Mouse (Mus musculus) neural tube, embryonic 13.5 days (tissue): ENCODE data around the gene Trem3. TPM values are rescaled to one million over a fixed set of nuclear protein-coding genes. Genes with fewer than 3 reads are reported as not detected.

Source experiments
- ATAC-seq: fragments of 200-750 bp; cut with Nextera tagmentation; 2 replicates; pipeline ENCODE4 v1.8.0; 2017; ENCODE audit warnings: low read depth, mild to moderate bottlenecking, moderate TSS enrichment, moderate library complexity
- H3K27ac ChIP-seq: fragments of 300-500 bp; sonication (generic); replicated peaks from 2 replicates; pipeline ENCODE4 v1.5.1; 2015; ENCODE audit warnings: moderate library complexity, mild to moderate bottlenecking, inconsistent platforms
- H3K27me3 ChIP-seq: fragments of 300-500 bp; sonication (generic); 2 replicates; pipeline ENCODE4 v1.6.1; 2015; ENCODE audit warnings: mild to moderate bottlenecking, inconsistent platforms
- H3K36me3 ChIP-seq: fragments of 300-500 bp; sonication (generic); 2 replicates; pipeline ENCODE4 v1.6.1; 2015; ENCODE audit warnings: mild to moderate bottlenecking, inconsistent platforms
- H3K4me1 ChIP-seq: fragments of 300-500 bp; sonication (generic); replicated peaks from 2 replicates; pipeline ENCODE4 v1.6.1; 2015; ENCODE audit warnings: inconsistent platforms
- H3K4me2 ChIP-seq: fragments of 300-500 bp; sonication (generic); 2 replicates; pipeline ENCODE4 v1.6.1; 2015; ENCODE audit warnings: inconsistent platforms, mild to moderate bottlenecking, moderate library complexity
- H3K4me3 ChIP-seq: fragments of 300-500 bp; sonication (generic); 2 replicates; pipeline ENCODE4 v1.5.1; 2015; ENCODE audit warnings: mild to moderate bottlenecking, inconsistent platforms
- H3K9ac ChIP-seq: fragments of 300-500 bp; sonication (generic); 2 replicates; pipeline ENCODE4 v1.6.1; 2015; ENCODE audit warnings: moderate library complexity, mild to moderate bottlenecking, inconsistent platforms
- H3K9me3 ChIP-seq: fragments of 300-500 bp; sonication (generic); 2 replicates; pipeline ENCODE4 v1.6.1; 2016; ENCODE audit warnings: inconsistent platforms
- WGBS: fragments of 180-500 bp; shearing (Covaris S2); methylation state at CpG from one replicate; pipeline ENCODE4 v1.1.7; 2015; 5-methylcytosine and 5-hydroxymethylcytosine counted together
- polyA plus RNA-seq: library from polyadenylated mRNA; unstranded; fragments of >200 nt; fragmentation: Nextera tagmentation; extraction: Ambion mirVana; gene quantifications from 2 replicates; pipeline ENCODE4 v1.2.1, GENCODE M21; 2015

Trem3 gene
- polyA plus RNA-seq, result 0.27 TPM in 1 of 2 replicates, not detected in the other

- H3K36me3 ChIP-seq, result no peaks in the 10 kb centered on the region
- ATAC-seq, result no peak
- WGBS, result 84% methylated on average over 11 of the region's 11 CpGs
- no peaks in the 10 kb centered on the region for H3K4me1 ChIP-seq
- H3K27me3 ChIP-seq, result no peaks in the 10 kb centered on the region; the same call in 1 of the 2 replicates
- no peak within 1 kb of the TSS for H3K4me2 ChIP-seq
- no peak within 1 kb of the TSS for H3K27ac ChIP-seq
- no peak within 1 kb of the TSS for H3K4me3 ChIP-seq
- no peak within 1 kb of the TSS for H3K9ac ChIP-seq
- H3K9me3 ChIP-seq, result peaks cover 2% of the 10 kb centered on the region; the same call in 1 of the 2 replicates
Observed at GRCm38 (mm10) chr17:48247221-48247928, at the start of gene Trem3. Gene Trem3, plus strand, starts transcription at chr17:48247777.

- H3K4me3 ChIP-seq, result no peak overlapping the region
- H3K9ac ChIP-seq, result no peak overlapping the region
- H3K36me3 ChIP-seq, result no peaks in the 10 kb centered on the region
- 96% methylated on average over 12 of the region's 12 CpGs for WGBS
- H3K4me1 ChIP-seq, result no peaks in the 10 kb centered on the region
- H3K27me3 ChIP-seq, result no peaks in the 10 kb centered on the region
- no peak overlapping the region for H3K27ac ChIP-seq
- H3K9me3 ChIP-seq, result 0 out of 2 replicates have a peak, but pooled peaks cover 12% of the 10 kb centered on the region
- no peak for ATAC-seq
- no peak overlapping the region for H3K4me2 ChIP-seq
Observed at GRCm38 (mm10) chr17:48203086-48203485, 44.5 kb upstream of the Trem3 start.

GRCm38 (mm10) chr17:48212596-48212995 is 35.0 kb upstream of the Trem3 start:
- Histone ChIP-seq H3K27me3 (no peaks in the 10 kb centered on the region), H3K36me3 (no peaks in the 10 kb centered on the region), H3K4me2 (no peak overlapping the region), H3K27ac (no peak overlapping the region), H3K4me3 (no peak overlapping the region), H3K9me3 (no peaks in the 10 kb centered on the region), H3K9ac (no peak overlapping the region), H3K4me1 (no peaks in the 10 kb centered on the region)
- no peak for ATAC-seq
- WGBS, result 95% methylated on average over 12 of the region's 12 CpGs

- 79% methylated on average over 5 of the region's 5 CpGs for WGBS
- ATAC-seq, result no peak
Observed at GRCm38 (mm10) chr17:48213511-48213910, 34.1 kb upstream of the Trem3 start.

GRCm38 (mm10) chr17:48215429-48215828 is 32.1 kb upstream of the Trem3 start:
- 94% methylated on average over 1 of the region's 1 CpGs for WGBS
- Histone ChIP-seq H3K4me1 (no peaks in the 10 kb centered on the region), H3K9me3 (no peaks in the 10 kb centered on the region), H3K27ac (no peak overlapping the region), H3K4me2 (no peak overlapping the region), H3K4me3 (no peak overlapping the region), H3K36me3 (no peaks in the 10 kb centered on the region), H3K9ac (no peak overlapping the region), H3K27me3 (no peaks in the 10 kb centered on the region)
- no peak for ATAC-seq

More at GRCm38 (mm10) chr17:48213511-48213910, 34.1 kb upstream of the Trem3 start:
- no peak overlapping the region for H3K4me3 ChIP-seq
- H3K27me3 ChIP-seq, result no peaks in the 10 kb centered on the region
- no peak overlapping the region for H3K4me2 ChIP-seq
- no peak overlapping the region for H3K9ac ChIP-seq
- no peaks in the 10 kb centered on the region for H3K9me3 ChIP-seq
- no peaks in the 10 kb centered on the region for H3K4me1 ChIP-seq
- H3K36me3 ChIP-seq, result no peaks in the 10 kb centered on the region
- no peak overlapping the region for H3K27ac ChIP-seq

GRCm38 (mm10) chr17:48230680-48231079 is 16.9 kb upstream of the Trem3 start:
- 90% methylated on average over 7 of the region's 7 CpGs for WGBS
- Histone ChIP-seq H3K4me3 (no peak overlapping the region), H3K9me3 (no peaks in the 10 kb centered on the region)

GRCm38 (mm10) chr17:48232518-48232917 is 15.1 kb upstream of the Trem3 start, which contains the start of gene Trem1:
Gene Trem1, plus strand, starts transcription at chr17:48232768.
- H3K4me3 ChIP-seq, result no peak within 1 kb of the TSS
- no peak for ATAC-seq
- H3K4me1 ChIP-seq, result no peaks in the 10 kb centered on the region
- WGBS, result 85% methylated on average over 6 of the region's 6 CpGs
- no peak within 1 kb of the TSS for H3K27ac ChIP-seq
- no peaks in the 10 kb centered on the region for H3K27me3 ChIP-seq
- H3K9me3 ChIP-seq, result no peaks in the 10 kb centered on the region
- no peak within 1 kb of the TSS for H3K9ac ChIP-seq
- no peak within 1 kb of the TSS for H3K4me2 ChIP-seq
- H3K36me3 ChIP-seq, result no peaks in the 10 kb centered on the region

More at GRCm38 (mm10) chr17:48230680-48231079, 16.9 kb upstream of the Trem3 start:
- H3K4me2 ChIP-seq, result no peak overlapping the region
- no peaks in the 10 kb centered on the region for H3K36me3 ChIP-seq
- no peaks in the 10 kb centered on the region for H3K4me1 ChIP-seq
- no peak overlapping the region for H3K9ac ChIP-seq
- no peak overlapping the region for H3K27ac ChIP-seq
- no peaks in the 10 kb centered on the region for H3K27me3 ChIP-seq
- ATAC-seq, result no peak

- Histone ChIP-seq H3K27me3 (no peaks in the 10 kb centered on the region), H3K9ac (no peak overlapping the region), H3K9me3 (no peaks in the 10 kb centered on the region), H3K4me3 (no peak overlapping the region), H3K4me2 (no peak overlapping the region), H3K36me3 (no peaks in the 10 kb centered on the region), H3K4me1 (no peaks in the 10 kb centered on the region), H3K27ac (no peak overlapping the region)
- ATAC-seq, result no peak
- WGBS, result 96% methylated on average over 4 of the region's 4 CpGs
Observed at GRCm38 (mm10) chr17:48233789-48234188, 13.8 kb upstream of the Trem3 start.

- Histone ChIP-seq H3K36me3 (no peaks in the 10 kb centered on the region), H3K9ac (no peak overlapping the region), H3K4me1 (no peaks in the 10 kb centered on the region), H3K4me3 (no peak overlapping the region), H3K27me3 (no peaks in the 10 kb centered on the region), H3K9me3 (no peaks in the 10 kb centered on the region), H3K4me2 (no peak overlapping the region), H3K27ac (no peak overlapping the region)
- whole genome bisulfite sequencing, result 80% methylated on average over 5 of the region's 5 CpGs
- ATAC-seq, result no peak
Observed at GRCm38 (mm10) chr17:48234550-48234949, 13.0 kb upstream of the Trem3 start.

GRCm38 (mm10) chr17:48235773-48236370 is 11.7 kb upstream of the Trem3 start:
- Histone ChIP-seq H3K36me3 (no peaks in the 10 kb centered on the region), H3K4me1 (no peaks in the 10 kb centered on the region), H3K27ac (no peak overlapping the region), H3K4me3 (no peak overlapping the region), H3K9ac (no peak overlapping the region), H3K27me3 (no peaks in the 10 kb centered on the region), H3K4me2 (no peak overlapping the region), H3K9me3 (no peaks in the 10 kb centered on the region)
- no peak for ATAC-seq
- 40% methylated on average over 4 of the region's 4 CpGs for WGBS

- Histone ChIP-seq H3K27ac (no peak overlapping the region), H3K36me3 (no peaks in the 10 kb centered on the region), H3K9ac (no peak overlapping the region), H3K9me3 (no peaks in the 10 kb centered on the region), H3K27me3 (no peaks in the 10 kb centered on the region), H3K4me3 (no peak overlapping the region), H3K4me2 (no peak overlapping the region), H3K4me1 (no peaks in the 10 kb centered on the region)
- ATAC-seq, result no peak
- 94% methylated on average over 8 of the region's 8 CpGs for WGBS
Observed at GRCm38 (mm10) chr17:48237621-48238020, 10.0 kb upstream of the Trem3 start.

- Histone ChIP-seq H3K9ac (no peak overlapping the region), H3K36me3 (no peaks in the 10 kb centered on the region)
Observed at GRCm38 (mm10) chr17:48249039-48249438, 1.5 kb downstream of the Trem3 start.

More at GRCm38 (mm10) chr17:48249039-48249438, 1.5 kb downstream of the Trem3 start:
- no peak for ATAC-seq
- no peak overlapping the region for H3K4me2 ChIP-seq
- H3K9me3 ChIP-seq, result peaks cover 2% of the 10 kb centered on the region; the same call in 1 of the 2 replicates
- no peak overlapping the region for H3K27ac ChIP-seq
- H3K4me3 ChIP-seq, result no peak overlapping the region
- H3K4me1 ChIP-seq, result no peaks in the 10 kb centered on the region
- no peaks in the 10 kb centered on the region; the same call in 1 of the 2 replicates for H3K27me3 ChIP-seq
